Mouse (Mus musculus) WW6 (cell line): ENCODE data around the gene Macrod2.
A peak's percentile ranks its signal among the peaks of the same experiment; 100 is the strongest.

ENCODE experiments used
- DNase-seq: peaks from one replicate; pipeline ENCODE4 v3.0.0-alpha.2; 2013; ENCODE audit warnings: low read depth, low spot score

Gene Macrod2

DNA sequence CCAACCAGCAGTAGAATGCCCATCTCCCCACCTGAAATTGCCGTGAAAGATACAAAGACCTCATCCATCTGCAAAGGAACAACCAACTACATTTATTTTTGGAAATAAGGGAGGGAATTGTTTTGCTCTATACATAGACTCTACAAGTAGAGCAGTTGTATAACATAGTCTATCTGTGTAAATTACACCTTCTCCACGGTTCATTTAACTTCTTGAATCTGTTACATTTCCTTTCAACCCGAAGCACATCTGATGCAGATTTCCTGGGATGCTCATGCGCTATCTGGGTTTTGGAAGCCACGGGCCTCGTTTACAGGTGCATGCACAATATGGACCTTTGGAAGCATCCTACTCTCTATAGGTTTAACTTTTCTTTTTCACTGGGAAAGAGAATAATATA is 175.8 kb downstream of the Macrod2 start:
- no peak for DNase-seq

- DNase-seq, result no peak
These were observed 197.6 kb downstream of the Macrod2 start for GRCm38 (mm10) chr2:140592537-140593261.

GRCm38 (mm10) chr2:140596906-140597305 is 201.8 kb downstream of the Macrod2 start:
- no peak for DNase-seq

DNA sequence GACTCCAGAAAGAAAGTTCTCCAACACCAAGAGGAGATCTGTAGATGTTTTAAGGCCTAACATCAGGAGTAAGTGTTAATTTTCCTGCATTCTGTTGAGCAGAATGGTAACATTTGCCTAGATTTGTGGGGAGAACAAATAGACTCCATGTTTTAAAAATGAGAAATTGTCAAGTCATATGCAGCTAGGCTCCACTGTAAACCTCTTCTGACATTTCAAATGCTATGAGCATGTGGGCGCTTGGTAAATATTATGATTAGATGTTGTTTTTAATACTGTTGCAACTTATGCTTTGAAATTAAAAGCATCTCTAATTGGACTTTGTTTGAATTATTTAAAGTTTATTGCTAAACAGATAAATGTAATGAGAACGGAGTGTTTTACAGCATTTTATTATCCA is 220.3 kb downstream of the Macrod2 start:
- DNase-seq, result no peak

GRCm38 (mm10) chr2:140621730-140622337 is 226.7 kb downstream of the Macrod2 start:
- no peak for DNase-seq

GRCm38 (mm10) chr2:140653481-140653880 is 258.4 kb downstream of the Macrod2 start:
- DNase-seq, result no peak

DNA sequence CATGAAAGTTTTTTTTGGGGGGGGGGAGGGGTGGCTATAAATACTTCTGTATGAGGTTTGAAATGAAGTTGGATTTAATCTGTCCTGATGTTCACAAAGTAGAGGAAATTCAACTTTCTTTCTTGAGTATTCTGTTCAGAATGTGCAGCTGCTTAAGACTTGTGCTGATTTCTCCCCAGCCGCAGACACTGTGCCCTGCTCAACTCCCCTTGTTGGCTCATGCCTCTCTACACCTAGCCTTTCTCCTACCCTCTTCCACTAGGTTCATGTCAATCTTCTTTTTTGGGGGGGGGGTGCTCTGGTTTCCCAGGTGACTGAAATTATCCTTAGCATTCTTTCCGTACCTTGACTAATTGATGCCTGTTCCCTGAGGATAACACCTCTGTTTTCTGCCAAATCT is 258.9 kb downstream of the Macrod2 start:
- no peak for DNase-seq

DNA sequence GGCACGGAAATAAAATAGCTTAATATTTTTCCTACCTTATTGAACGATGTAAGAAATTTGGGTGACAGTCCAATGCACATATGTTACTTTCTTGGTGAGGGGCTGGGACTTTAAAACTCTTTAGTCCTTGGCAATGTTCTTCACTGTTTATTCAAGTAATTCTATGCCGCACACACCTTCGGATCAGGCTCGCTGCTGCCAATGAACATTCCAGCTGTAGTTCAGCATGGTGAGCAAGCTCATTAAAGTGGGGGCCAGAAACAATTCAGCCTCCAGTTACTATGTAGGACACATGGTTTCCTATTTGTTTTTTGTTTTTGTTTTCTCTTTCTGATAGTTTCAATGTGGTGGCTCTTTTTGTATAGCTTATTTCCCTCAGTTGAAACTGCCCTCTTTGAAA is 267.6 kb downstream of the Macrod2 start:
- DNase-seq, result no peak

DNA sequence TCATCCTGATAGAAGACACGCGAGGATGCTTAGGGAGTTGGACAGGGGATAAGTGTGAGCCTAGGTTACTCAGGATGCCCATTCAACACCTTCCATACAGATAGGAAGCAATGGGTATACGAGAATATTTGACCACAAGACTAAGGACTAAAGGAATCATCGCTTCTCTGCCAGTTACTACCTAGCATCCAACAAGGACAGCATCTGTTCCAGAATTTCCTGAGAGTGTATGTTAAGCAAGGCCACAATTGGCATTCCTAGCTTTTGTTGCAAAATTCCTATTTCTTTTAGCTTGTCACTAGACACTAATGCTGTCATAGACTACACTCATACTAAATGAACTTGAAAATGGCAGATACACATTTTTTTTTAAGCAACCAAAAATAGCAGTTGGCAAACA is 269.3 kb downstream of the Macrod2 start:
- no peak for DNase-seq

GRCm38 (mm10) chr2:140666846-140667245 is 271.7 kb downstream of the Macrod2 start:
- DNase-seq, result no peak

DNA sequence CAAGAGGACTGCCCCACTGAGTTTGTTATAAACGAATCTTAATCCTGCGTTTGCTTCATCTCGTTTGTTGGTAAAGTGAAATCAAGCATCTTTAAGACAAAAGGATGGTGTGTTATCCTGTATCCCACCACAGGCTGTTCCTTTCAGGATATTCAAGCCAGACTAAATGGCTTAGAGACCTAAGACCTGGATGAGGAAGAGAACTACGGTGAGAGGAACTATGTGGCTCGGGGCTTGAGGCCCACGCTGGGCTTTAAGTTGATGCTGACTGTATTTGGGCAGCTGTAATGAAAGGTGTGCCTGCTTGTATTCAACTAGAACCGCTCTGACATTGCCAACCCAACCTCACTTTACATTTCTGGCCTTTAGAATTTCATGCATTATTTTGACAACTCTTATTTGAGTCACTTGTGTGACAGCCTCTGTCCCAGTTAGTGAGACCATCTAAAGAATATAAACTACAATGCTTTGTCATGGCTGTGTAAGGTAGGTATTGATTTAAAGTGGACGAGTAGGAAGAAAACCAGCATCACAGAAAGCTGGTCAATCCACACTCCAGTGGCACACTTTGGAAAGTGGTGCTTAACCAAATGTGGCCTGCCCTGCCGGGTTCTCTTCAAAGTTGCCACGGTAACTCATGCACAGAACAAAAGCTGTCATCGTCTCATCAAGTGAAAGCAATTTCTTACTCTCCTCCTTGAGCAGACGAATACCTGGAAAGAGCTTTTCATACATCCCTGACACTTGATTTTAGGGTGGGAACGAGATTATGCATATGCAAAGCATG is 272.3 kb downstream of the Macrod2 start:
- no peak for DNase-seq

GRCm38 (mm10) chr2:140668311-140668710 is 273.2 kb downstream of the Macrod2 start:
- DNase-seq, result peak; percentile 33

DNA sequence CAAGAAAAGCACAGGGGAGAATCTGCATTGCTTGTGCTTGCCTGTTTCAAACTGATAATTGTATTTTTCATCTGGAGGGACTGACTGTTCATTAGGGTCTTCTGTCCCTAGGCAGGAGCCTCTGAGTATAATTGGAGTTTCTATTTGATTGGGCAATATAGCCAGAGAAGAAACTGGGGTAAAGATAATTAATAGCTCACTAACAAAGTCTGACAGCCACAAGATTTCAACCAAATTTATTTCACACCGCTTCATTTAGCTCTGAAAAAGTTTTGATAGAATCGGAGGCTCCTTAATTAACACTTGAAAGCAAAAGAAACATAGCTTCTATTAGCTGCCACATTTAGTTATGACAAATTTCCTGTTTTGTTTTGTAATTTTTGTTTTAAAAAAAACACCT is 274.0 kb downstream of the Macrod2 start:
- DNase-seq, result no peak

GRCm38 (mm10) chr2:140669786-140670185 is 274.7 kb downstream of the Macrod2 start:
- DNase-seq, result no peak

DNA sequence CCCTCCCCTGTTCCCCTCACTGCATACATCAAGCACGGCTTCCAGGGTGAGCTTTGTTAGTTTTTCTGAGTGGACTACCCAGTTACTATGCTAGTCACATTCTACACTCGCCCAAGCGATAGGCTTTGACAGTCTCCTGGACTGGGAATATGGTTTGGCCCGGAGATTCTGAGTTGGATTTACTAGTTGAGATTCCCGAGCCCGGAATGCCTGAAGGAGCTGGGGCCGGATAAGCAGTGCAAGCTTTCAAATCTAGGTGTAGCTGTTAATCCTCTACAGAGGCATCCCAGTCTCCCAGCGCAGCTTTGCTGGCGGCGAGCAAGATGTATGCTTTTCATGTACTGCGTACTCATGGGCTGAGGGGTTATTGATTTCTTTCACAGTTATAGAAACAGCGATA is 275.3 kb downstream of the Macrod2 start:
- no peak for DNase-seq

DNA sequence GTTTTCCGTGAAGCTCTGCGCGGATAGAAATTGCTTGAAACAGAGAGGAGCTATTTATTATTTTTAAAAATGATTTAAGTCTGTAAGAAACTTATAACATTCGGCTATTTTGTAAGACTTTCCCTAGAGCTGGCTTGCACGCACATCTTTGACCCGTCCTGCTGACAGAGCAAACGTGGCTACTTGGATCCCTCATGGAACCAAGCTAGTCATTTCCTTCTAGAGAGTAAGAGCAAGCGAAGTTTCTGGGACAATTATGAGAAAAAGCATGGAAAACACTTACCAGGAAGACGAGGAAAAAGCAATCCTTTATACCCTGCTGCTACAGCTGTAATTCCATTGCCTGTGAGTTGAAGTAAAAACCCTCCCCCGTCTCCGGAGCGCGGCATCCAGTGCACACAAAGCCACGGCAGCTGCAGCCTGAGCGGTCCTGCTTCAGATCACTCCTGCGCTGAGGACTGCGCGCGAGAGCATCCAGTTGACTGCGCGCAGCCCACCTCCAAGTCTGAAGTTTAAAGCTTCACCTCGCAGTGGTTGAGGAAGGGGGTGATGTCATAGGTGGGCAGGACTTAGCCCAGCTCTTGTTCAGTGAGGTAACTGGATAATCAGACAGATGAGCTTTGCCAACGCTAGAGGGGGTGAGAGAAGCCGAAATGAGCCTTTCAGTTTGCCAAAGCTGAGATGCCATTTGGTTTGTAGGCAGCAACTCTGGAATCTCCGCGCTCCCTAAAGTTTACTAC is 276.0 kb downstream of the Macrod2 start, which contains the start of gene Flrt3:
Gene Flrt3, minus strand, starts transcription at position 507 of the 740 bp plus-strand sequence.
- peak; percentile 88 for DNase-seq

- DNase-seq, result no peak
These were observed 278.4 kb downstream of the Macrod2 start for GRCm38 (mm10) chr2:140673466-140673865.

GRCm38 (mm10) chr2:140676728-140677127 is 281.6 kb downstream of the Macrod2 start:
- peak; percentile 47 for DNase-seq

GRCm38 (mm10) chr2:140690906-140691305 is 295.8 kb downstream of the Macrod2 start:
- DNase-seq, result no peak

DNA sequence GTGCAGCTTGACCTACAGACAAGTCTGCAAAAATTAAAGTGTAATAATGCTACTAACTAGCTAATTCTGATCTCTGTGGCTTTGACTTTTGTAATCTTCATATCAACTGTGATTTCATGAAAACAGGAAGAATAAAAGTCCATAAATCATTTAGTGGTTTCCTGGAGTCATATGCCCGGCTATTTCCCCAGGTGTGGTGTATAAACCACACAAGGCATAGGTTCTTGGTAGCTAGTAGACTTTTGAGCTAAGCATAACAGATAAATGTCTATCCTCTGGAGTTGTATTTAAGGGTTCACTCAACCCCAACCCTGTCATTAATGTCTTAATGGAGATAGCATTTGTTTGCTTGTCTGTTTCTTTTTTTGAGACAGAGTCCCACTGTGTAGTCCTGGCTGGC is 296.3 kb downstream of the Macrod2 start:
- DNase-seq, result no peak

DNA sequence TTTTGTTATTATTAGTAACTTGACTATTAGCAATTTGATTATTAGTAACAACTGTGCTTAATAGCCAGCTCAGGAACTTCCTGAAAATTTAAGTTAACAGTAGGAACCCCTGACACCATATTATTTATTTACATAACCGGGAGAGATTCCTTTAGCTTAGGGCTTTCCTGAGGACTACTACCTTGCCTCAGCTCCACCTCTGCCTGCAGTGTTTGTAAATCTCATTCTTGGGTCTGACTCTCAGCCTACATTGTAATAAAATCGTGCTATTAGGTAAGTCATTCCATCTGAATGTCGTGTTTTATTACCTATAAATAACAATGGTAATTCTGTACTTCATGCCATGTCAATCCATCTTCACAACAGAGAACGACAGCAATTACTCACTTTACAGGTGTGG is 297.4 kb downstream of the Macrod2 start:
- DNase-seq, result no peak

- DNase-seq, result no peak
These were observed 298.7 kb downstream of the Macrod2 start for GRCm38 (mm10) chr2:140693845-140694244.
